Mouse (Mus musculus): ENCODE measurements around the gene Hdac4.

Gene Hdac4

DNA sequence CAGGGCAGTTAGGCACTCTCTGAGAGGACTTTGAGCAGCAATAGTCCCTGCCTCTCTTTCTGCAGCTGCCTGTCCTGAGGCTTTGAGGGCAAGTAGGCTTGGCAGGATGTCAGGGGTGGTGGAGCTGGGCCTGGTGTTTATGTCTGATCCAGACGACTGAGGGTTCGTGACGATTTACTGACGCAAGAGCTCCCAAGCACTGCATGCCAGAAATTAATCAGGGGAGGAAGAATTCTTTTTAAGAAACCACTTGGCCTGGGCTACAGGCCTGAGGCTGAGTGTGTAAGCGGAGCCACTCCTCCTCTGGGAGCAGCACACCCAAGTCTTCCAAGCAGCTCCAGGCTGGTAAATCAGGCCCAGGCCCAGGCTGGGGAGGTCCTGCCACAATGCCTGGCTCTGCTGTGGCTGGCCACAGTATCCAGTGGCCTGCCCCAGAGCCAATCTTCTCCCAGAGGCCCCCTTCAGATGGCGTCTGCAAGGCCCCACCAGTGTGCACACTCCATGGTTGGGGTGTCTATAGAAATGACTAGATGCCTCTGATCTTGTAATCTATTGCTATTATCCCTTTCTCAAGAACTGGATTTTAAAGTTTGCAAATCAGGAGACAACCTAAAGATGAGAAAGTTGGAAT is 64.9 kb downstream of the Hdac4 start:
- DNase-seq (ENCODE audit: low spot score in 2 of 2), result peak; percentile 41 to 70

DNA sequence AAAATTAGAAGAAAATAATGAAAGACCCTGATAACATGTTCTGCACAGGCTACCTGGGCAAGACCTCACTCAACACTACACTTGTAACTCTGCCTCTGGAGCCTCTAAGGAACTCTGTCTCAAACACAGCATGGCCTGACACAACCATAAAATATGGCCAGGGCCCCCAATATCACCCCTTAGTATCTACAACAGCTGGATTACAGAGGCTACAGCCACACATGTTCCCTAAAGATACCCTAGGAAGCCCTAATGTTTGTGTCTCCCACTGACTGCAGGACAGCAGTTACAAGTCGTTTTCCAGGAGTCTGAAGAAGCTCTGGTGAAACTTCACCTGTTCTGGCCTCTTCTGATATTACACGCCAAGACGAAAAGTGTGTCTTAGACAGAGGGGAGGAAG is 65.7 kb downstream of the Hdac4 start:
- no peak for DNase-seq (ENCODE audit: low spot score in 2 of 2)

DNA sequence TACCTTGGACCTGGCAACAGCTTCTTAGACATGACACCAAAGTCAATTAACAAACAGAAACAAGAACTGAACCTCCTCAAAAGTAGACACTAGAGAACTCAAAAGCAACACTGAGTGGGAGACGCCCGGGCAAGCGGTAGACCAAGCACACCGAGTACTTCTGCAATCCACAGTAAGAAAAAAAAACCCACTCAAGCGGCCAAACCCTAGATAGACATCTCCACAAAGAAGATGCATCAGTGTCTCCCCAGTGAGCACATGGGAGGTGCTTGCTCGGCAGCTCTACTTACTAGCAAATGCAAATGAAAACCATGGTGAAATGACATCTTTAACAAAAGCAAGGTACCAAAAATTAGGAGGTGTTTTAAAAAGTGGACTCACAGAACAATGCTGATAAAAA is 67.7 kb downstream of the Hdac4 start:
- DNase-seq (ENCODE audit: low spot score in 2 of 2), result no peak

DNA sequence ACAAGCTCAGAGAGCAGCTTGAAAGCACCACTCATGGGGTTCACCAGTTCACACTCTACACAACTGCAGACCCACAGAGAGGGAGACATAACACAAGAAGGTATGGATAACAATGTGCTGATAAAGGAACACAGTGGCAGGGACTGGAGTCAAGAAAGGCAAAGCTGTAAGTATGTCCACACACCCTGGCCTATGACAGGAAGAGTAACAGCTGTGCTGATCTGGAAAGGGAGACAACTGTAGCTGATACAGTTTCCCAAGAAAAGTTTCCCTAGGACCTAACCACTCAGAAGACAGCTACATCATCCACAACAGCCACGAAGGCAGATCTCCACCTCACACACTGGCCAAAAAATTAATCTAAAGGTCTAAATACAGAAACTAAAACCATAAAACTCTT is 68.1 kb downstream of the Hdac4 start:
- DNase-seq (ENCODE audit: low spot score in 2 of 2), result no peak

DNA sequence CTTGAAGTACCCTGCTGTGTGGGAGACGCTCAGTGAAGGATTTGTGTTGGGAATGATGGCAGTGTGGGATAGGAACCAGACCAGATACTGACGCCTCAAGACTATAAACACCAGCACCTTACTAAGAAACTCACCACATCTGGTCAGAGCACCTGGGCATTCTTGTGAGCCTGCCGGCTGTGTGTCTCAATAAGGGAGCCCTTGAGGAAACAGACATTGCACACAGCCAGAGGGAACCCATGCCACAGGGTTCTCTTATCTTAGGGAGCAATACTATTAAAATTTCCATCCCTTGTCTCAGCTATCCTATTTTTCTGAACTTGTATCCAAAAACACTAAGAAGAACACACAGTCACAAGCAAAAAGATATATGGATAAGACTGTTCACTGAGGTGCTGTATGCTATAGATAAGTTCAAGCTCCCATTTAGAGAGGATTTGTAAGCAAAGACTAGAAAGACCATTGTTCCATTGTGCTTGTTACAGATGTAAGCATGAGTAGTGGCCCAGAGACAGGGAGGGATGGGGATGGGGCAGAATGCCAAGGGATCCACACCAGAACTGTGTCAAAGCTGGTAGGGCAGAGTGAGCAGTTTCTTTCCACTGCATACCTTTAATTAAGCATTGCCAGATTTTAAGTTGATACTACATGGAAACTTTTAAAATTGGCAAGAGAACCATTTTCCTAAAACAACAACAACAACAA is 70.8 kb downstream of the Hdac4 start:
- DNase-seq (ENCODE audit: low spot score in 2 of 2), result no peak

DNA sequence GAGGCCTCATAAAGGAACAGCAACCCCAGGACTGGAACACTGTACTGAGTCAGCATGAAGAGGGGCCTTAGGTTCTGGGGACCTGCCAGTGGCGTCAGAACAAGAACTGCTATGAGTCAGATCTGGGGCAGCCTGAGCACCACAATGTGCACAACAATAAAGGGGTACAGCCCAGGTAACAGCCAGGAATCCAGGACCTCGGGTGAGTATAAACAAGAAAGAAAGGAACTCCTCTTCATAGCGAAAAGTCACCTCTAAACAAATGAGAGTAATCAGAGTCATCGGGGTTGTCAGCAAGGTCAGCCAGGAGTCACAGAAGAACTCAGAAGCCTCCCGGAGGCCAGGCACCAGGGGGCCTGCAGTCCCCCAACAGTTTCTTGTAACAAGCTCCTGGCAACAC is 76.2 kb downstream of the Hdac4 start:
- DNase-seq (ENCODE audit: low spot score in 2 of 2), result no peak

DNA sequence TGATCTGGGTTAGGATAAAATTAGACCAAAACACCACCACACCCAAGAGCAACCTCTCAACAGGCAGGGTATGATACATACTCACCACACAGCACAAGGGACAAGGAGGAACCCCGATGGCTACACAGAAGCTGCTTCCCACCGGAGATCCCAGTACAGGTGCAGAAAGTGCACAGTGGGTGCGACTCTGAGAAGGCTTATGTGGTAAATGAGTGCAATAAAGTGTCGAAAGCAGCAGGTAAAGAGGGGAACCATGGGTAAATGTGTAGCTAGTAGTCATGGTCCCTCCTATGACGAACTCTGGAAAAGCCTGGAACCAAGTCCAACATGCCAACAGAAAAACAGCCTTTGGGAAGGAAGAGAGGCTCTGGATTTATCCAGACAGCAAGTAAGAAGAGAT is 77.9 kb downstream of the Hdac4 start:
- no peak for DNase-seq (ENCODE audit: low spot score in 2 of 2)

DNA sequence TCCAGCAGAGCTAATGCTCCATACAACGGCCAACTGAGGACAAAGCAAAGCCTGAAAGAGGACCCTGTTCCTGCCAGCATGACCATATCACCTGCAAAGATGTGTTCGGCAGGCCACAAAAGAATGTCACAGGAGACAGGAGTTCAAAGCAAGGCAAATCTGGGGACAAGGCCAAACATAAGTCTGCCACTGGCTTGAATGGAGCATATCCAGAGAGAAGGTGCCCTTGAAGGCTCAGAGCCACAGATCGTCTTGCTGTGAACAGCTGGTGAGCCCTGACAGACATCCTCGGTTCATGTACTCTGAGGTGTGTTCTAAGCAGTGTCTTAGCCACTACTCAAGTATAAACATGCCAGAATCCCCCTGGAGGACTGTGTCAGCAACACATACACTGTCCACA is 79.3 kb downstream of the Hdac4 start:
- DNase-seq (ENCODE audit: low spot score in 2 of 2), result no peak

DNA sequence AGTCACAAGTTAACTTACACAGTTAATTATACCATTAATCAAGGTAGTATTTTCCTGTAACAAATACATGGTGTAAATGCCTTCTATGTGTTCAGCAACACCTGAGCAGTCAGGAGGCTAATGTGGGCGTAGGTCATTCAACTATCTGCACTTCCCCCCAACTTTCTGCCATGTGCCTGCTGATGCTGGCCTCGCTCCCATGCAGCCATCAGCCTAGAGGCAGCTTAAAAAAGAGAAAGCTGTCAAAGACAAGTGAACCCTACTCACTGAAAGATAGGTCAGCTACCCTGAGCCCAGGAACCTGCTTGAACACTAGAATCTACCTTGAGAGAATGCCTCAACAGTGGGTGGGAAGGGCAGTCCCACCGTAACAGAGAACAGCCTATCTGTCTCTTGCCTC is 81.4 kb downstream of the Hdac4 start:
- DNase-seq (ENCODE audit: low spot score in 2 of 2), result no peak

DNA sequence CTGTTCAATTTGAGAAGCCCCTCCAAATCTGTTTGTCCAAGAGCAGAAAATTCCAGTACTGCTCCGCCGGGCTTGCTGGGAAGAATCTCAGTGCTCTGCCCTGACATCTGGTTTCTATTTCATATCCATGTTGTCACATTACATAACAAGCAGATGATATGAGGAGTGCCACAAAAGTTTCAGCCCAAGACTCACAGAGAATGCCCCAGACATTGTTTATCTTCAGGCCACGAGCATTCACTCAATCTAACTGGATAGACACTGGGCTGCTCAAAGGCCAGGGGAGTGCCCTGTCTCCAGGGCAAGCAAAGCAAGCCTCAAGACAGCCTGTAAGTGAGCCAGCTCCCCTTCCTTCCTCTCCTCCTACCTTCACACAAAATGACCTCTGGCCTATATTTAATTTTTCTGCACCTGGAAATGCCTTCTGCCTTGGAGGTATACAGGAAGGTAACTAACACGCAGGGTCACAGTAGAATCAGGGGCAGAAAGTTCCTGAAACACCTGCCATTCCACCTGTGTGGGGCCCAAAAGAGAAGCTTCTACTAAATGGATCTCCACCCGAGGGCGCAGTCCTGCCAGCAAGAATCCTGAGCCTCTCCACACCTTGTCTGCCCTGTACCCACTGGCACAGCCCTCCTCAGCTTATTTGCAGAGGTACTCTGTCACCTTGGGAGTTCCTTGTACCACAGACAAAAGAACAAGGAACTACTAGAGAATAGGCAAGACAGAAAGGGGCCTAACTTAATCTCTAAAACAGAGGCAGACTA is 82.1 kb downstream of the Hdac4 start:
- DNase-seq (ENCODE audit: low spot score in 2 of 2), result no peak

DNA sequence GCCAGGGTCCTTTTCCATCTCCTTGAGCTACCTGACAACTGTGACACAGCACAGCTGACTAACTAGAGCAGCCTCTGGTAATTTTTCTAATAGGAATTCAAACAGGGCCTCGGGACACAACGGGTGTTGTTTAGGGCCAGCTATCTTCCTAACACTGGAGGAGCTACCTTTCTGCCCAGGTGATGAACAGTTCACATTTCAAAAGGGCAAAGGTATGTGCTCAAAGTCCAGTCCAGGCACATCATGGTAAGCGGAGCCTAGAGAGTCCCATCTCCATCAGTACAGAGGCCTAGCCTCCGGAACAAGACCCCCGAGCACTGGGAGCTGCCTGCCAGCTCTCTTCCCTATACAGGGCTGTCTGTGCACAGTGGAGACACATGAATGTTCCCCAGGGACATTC is 82.9 kb downstream of the Hdac4 start:
- DNase-seq (ENCODE audit: low spot score in 2 of 2), result no peak

DNA sequence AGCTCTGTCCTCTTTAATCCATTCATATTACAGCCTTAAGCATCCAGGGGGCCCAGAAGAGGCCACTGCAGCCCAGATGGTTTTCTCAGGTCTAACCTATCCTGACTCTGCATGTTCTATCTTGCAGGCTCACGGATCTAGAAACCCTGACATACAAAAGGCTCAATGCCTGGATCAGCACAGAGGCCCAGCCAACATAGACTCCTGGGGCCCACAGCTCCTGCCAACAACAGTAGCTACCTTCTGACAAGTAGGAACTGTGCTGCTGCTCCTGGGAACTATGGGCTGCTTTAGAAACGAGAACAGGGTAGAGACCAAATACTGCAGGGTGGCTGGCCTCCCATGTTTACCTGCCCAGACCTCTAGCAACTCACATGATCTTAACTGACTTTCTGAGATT is 83.9 kb downstream of the Hdac4 start:
- no peak for DNase-seq (ENCODE audit: low spot score in 2 of 2)

DNA sequence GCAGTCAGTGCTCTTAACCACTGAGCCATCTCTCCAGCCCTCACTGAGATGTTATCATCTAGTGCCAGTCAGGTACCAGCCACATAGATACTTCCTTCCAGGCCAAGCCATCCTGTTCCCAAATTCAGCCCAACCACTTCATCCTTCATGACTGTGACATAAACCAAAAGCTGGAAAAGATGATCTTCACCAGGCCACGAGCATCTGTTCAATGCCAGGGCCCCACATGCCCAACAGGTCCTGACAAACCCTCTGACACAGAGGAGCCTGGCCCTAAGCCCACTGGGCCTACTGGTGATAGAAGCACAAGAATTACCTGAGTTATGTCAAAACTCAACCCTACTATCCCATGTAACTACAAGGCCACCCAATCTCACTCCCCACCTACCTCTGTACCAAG is 84.5 kb downstream of the Hdac4 start:
- no peak for DNase-seq (ENCODE audit: low spot score in 2 of 2)

DNA sequence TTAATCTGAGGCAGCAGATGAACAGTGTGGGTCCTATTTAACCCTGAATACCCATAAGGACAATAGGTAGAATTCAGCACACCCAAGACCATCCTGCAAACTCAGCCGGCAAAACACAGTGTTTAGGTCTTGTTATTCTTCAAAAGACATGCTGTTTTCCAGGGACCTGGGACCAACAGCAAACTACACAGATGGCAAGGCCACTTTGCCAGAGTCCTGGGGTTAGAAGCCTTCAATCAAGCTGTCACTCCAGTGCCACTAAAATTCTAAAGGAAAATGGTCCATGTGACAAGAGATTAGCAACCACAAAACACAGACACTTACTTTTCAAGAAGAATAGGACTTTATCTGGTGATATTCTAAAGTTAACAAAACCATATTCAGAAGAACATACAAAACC is 86.3 kb downstream of the Hdac4 start:
- no peak for DNase-seq (ENCODE audit: low spot score in 2 of 2)

DNA sequence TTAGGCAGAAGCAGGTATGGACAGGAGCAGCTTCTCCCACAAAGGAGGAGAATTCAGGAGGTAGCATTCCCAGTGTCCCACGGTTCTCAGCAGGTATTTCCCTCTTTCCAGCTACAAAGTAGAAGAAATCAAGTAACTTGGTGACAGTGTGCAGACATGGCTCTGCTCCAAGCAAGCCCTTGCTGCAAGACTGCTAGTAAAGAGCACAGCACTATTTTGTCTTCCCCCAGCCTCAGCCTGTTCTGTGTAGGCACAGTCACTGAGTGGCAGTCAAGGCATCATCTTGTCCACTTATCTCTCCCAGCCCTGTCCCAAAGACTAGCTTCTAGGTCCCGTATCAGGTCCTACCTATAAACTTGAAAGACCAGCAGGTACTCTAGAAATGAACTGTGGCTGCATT is 86.9 kb downstream of the Hdac4 start:
- no peak for DNase-seq (ENCODE audit: low spot score in 2 of 2)

DNA sequence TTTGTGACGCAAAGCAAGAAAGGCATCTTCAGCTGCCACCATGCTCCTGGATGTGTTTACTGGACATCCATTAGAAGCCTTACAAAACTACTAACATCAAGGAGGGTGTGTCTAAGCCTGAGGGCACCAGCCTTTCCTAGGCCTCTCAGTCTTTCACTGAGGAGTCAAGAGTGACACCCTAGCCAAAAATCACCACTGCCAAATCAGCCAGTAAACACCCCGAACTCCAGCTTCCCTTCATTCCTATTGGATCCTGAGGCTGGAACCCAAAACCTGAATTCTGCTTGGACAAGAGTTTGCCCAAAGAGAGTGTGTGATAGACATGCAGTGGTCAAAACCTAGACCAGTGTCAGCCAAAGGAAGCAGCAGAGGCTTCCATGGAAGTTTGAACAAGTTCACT is 87.5 kb downstream of the Hdac4 start:
- DNase-seq (ENCODE audit: low spot score in 2 of 2), result no peak

DNA sequence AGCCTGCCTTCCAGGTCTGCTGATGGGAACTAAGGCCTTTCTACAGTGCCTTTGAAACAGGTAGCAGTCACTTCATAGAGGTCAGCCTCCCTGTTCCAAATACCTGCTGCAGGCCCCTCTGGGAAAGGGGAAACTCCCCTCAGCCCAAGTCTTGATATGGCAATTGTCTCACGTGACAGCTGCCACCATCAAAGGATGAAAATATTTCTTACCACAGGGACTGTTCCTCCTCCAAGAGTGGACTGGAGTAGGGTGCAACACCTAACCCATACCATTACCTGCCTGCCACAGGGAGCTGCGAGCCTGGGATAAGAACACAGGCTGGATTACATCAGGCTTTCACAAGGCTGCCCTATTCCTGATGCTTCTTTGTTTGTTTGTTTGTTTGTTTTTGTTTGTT is 88.0 kb downstream of the Hdac4 start:
- no peak for DNase-seq (ENCODE audit: low spot score in 2 of 2)

DNA sequence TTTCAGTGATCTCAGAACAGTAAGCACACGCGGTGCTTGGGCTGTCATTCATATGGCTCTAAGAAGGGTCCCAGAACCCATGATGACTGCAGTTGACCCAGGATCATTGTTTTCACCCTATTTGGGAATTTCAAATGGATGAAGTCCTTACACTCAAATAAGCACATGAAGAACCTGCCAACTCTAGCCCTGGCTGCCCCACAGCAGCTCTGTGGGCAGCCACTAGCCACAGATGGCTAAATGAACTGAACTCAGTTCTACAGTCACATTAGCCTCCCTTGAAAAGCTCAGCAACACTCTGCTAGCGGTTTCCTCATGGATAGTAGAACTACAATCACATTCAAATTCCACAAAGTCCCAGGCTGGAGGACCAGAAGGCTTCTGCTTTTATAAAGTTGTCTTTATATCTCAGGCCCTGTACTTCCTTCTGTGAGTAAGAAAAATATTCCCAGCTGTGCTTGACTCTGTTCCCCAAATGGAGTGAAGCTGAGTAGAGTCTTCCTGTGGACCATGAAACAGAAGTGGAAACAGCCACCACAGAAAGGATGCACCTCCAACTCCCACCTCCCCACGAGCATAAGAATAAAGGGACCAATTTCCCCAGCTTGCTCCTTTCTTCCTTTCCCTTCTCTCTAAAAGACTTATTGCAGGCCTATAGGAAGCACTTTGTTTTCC is 88.9 kb downstream of the Hdac4 start:
- no peak for DNase-seq (ENCODE audit: low spot score in 2 of 2)

DNA sequence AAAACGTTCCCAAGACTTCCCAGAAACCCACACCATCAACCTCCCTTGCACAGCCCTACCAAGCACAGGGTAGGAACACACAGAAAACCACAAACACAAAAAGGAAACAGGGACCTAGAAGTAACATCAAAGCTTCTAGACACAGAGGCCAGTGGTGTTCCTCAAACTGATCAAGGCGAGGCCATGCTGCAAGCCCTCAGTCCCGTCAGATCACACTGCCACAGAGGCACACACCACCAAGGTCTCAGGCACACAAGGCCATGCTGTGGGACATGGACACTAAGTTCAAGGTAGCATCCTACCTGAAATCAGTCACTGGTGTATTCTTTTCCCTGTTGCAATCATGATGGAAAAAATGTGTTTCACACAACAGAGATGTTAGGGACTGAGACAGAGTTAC is 90.8 kb downstream of the Hdac4 start:
- no peak for DNase-seq (ENCODE audit: low spot score in 2 of 2)

DNA sequence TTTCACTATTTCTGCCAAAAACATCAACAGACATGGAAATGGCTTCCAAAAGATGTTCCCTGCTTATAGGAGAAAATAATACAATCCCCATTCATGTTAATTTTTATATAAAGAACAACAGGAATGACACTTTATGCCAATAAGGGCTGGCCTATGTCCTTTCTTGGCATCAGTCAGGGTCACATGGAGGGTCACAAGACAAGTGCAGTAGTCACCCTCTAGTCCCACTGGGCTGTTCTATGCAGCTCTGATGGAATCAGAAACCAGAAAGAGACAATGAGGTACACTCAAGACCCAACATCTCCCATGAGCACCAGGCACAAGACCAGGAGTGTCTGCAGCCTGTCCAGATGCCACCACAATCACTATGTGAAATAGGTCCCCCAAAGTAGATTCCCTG is 91.5 kb downstream of the Hdac4 start:
- no peak for DNase-seq (ENCODE audit: low spot score in 2 of 2)

DNA sequence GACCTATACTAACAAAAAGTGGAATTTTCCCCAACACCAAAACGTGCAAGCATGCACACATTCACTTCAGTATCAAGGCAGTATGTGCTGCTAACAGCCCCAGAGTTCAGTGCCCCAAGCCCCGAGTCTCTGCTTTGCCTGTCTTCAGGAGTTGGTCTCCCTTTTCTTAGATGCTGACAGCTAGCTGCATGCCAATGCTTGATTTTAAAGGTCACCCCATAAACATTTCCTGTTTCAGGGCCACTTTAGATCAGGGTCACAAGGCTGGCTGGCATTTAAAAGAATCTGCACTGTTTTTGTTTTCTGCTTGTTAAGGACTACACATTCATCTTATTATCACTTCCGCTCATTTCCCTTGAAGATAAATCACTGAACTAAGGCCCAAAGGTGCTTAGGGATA is 92.1 kb downstream of the Hdac4 start:
- no peak for DNase-seq (ENCODE audit: low spot score in 2 of 2)

DNA sequence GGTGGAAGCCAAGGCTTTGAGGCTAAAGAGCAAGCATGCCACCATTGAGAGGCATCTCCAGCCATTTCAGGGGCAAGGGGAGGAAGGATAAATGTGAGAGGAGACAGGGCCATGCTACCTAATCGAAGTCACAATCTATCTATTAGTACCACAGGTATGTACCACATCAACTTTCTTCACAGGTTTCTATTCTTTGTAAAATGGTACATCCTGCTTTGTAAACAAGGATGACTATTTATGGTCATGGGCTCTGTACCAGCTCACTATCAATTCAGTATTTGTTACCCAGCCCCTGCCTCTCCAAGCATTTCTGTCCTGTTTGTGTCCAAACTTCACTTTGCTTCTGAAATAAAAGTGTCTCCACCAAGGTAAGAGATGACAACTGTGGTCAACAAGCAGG is 92.7 kb downstream of the Hdac4 start:
- DNase-seq (ENCODE audit: low spot score in 2 of 2), result no peak
